Mouse (Mus musculus): Measurements from ENCODE around the gene Btn1a1. TPM values are rescaled to one million over a fixed set of nuclear protein-coding genes. Genes with fewer than 3 reads are reported as not detected.

The Btn1a1 gene
- polyA plus RNA-seq, 1 experiment from 2014 or later = 0.12 TPM

GRCm38 (mm10) chr13:23450398-23450797 lies 15.3 kb downstream of the Btn1a1 start:
- Histone ChIP-seq H3K4me2 (peak overlapping the region; percentile 71), H3K4me1 (peaks cover 5% of the 10 kb centered on the region; the same call in 1 of the 2 replicates), H3K9ac (peak overlapping the region; percentile 35), H3K27me3 (no peaks in the 10 kb centered on the region), H3K27ac (peak overlapping the region; percentile 62; the same call in 1 of the 2 replicates), H3K36me3 (no peaks in the 10 kb centered on the region), H3K9me3 (replicated peaks) (no peaks in the 10 kb centered on the region), H3K4me3 (replicated peaks) (peak overlapping the region; percentile 57)
- WGBS = under 1% methylated on average over 15 of the region's 15 CpGs
- no peak for ATAC-seq (replicated peaks; ENCODE audit: low FRiP score)

GRCm38 (mm10) chr13:23449235-23450095 lies 16.2 kb downstream of the Btn1a1 start:
- no peak for ATAC-seq (replicated peaks; ENCODE audit: low FRiP score)
- Histone ChIP-seq H3K4me1 (peaks cover 9% of the 10 kb centered on the region; the same call in 1 of the 2 replicates), H3K9me3 (replicated peaks) (no peaks in the 10 kb centered on the region), H3K4me3 (replicated peaks) (peak overlapping the region; percentile 57), H3K4me2 (peak overlapping the region; percentile 71), H3K9ac (peak overlapping the region; percentile 35), H3K36me3 (no peaks in the 10 kb centered on the region), H3K27me3 (no peaks in the 10 kb centered on the region), H3K27ac (peak overlapping the region; percentile 52)
- WGBS = 1% methylated on average over 24 of the region's 24 CpGs

- no peak for ATAC-seq (replicated peaks; ENCODE audit: low FRiP score)
- WGBS = 45% methylated on average over 3 of the region's 3 CpGs
- Histone ChIP-seq H3K9me3 (replicated peaks) (no peaks in the 10 kb centered on the region), H3K4me1 (peaks cover 12% of the 10 kb centered on the region; the same call in 1 of the 2 replicates), H3K4me3 (replicated peaks) (peak overlapping the region; percentile 57), H3K9ac (no peak overlapping the region), H3K36me3 (no peaks in the 10 kb centered on the region), H3K4me2 (peak overlapping the region; percentile 71), H3K27ac (peak overlapping the region; percentile 52; the same call in 1 of the 2 replicates), H3K27me3 (no peaks in the 10 kb centered on the region)
Observed at GRCm38 (mm10) chr13:23448758-23449157, 16.9 kb downstream of the Btn1a1 start.

- Histone ChIP-seq H3K9ac (peak overlapping the region; percentile 87), H3K4me3 (replicated peaks) (peak overlapping the region; percentile 78), H3K9me3 (replicated peaks) (no peaks in the 10 kb centered on the region), H3K4me2 (peak overlapping the region; percentile 78), H3K27ac (peak overlapping the region; percentile 100), H3K4me1 (peaks cover 12% of the 10 kb centered on the region; the same call in 1 of the 2 replicates), H3K27me3 (no peaks in the 10 kb centered on the region), H3K36me3 (no peaks in the 10 kb centered on the region)
- WGBS = under 1% methylated on average over 16 of the region's 16 CpGs
- peak; percentile 62 for ATAC-seq (replicated peaks; ENCODE audit: low FRiP score)
Observed at GRCm38 (mm10) chr13:23446498-23446952, 19.2 kb downstream of the Btn1a1 start.

GRCm38 (mm10) chr13:23445561-23446320 lies 20.0 kb downstream of the Btn1a1 start:
- H3K4me1 ChIP-seq = peaks cover 12% of the 10 kb centered on the region; the same call in 1 of the 2 replicates
- WGBS = under 1% methylated on average over 55 of the region's 55 CpGs
- H3K4me3 ChIP-seq (replicated peaks) = peak overlapping the region; percentile 78
- H3K4me2 ChIP-seq = peak overlapping the region; percentile 78
- peak; percentile 94 for ATAC-seq (replicated peaks; ENCODE audit: low FRiP score)
- peak overlapping the region; percentile 87 for H3K9ac ChIP-seq
- H3K27ac ChIP-seq = peak overlapping the region; percentile 100
- no peaks in the 10 kb centered on the region for H3K9me3 ChIP-seq (replicated peaks)
- H3K36me3 ChIP-seq = no peaks in the 10 kb centered on the region
- no peaks in the 10 kb centered on the region for H3K27me3 ChIP-seq

GRCm38 (mm10) chr13:23445156-23445555 lies 20.5 kb downstream of the Btn1a1 start:
- ATAC-seq (replicated peaks; ENCODE audit: low FRiP score) = peak; percentile 1; the same call in 1 of the 2 replicates
- Histone ChIP-seq H3K27ac (peak overlapping the region; percentile 100), H3K4me3 (replicated peaks) (peak overlapping the region; percentile 78), H3K9me3 (replicated peaks) (no peaks in the 10 kb centered on the region), H3K27me3 (no peaks in the 10 kb centered on the region), H3K36me3 (no peaks in the 10 kb centered on the region), H3K4me2 (peak overlapping the region; percentile 78), H3K9ac (peak overlapping the region; percentile 87), H3K4me1 (peaks cover 12% of the 10 kb centered on the region; the same call in 1 of the 2 replicates)
- 3% methylated on average over 10 of the region's 10 CpGs for WGBS

- H3K36me3 ChIP-seq = no peaks in the 10 kb centered on the region
- 75% methylated on average over 5 of the region's 5 CpGs for whole genome bisulfite sequencing
- H3K9me3 ChIP-seq (replicated peaks) = no peaks in the 10 kb centered on the region
- H3K9ac ChIP-seq = no peak overlapping the region
- no peaks in the 10 kb centered on the region for H3K27me3 ChIP-seq
- H3K27ac ChIP-seq = no peak overlapping the region
- H3K4me3 ChIP-seq (replicated peaks) = peak overlapping the region; percentile 78; the same call in 1 of the 2 replicates
- no peak for ATAC-seq (replicated peaks; ENCODE audit: low FRiP score)
- H3K4me1 ChIP-seq = peaks cover 12% of the 10 kb centered on the region; the same call in 1 of the 2 replicates
- peak overlapping the region; percentile 78 for H3K4me2 ChIP-seq
Observed at GRCm38 (mm10) chr13:23444451-23444850, 21.2 kb downstream of the Btn1a1 start.

GRCm38 (mm10) chr13:23439901-23440300 lies 25.8 kb downstream of the Btn1a1 start:
- 71% methylated on average over 10 of the region's 10 CpGs for WGBS
- no peak overlapping the region for H3K9ac ChIP-seq
- no peak for ATAC-seq (replicated peaks; ENCODE audit: low FRiP score)

GRCm38 (mm10) chr13:23438521-23438920 lies 27.2 kb downstream of the Btn1a1 start:
- Histone ChIP-seq H3K27ac (0 out of 2 replicates have a peak overlapping the region, but pooled peaks have one; percentile 67), H3K9ac (no peak overlapping the region), H3K9me3 (replicated peaks) (no peaks in the 10 kb centered on the region), H3K27me3 (no peaks in the 10 kb centered on the region), H3K4me2 (peak overlapping the region; percentile 72), H3K4me1 (peaks cover 21% of the 10 kb centered on the region), H3K36me3 (no peaks in the 10 kb centered on the region), H3K4me3 (replicated peaks) (peak overlapping the region; percentile 57)
- WGBS = under 1% methylated on average over 7 of the region's 7 CpGs
- ATAC-seq (replicated peaks; ENCODE audit: low FRiP score) = no peak; the same call in 1 of the 2 replicates

More at GRCm38 (mm10) chr13:23439901-23440300, 25.8 kb downstream of the Btn1a1 start:
- H3K27ac ChIP-seq = no peak overlapping the region
- no peak overlapping the region for H3K4me3 ChIP-seq (replicated peaks)
- no peaks in the 10 kb centered on the region for H3K27me3 ChIP-seq
- H3K36me3 ChIP-seq = no peaks in the 10 kb centered on the region
- H3K4me1 ChIP-seq = peaks cover 17% of the 10 kb centered on the region
- H3K4me2 ChIP-seq = no peak overlapping the region
- no peaks in the 10 kb centered on the region for H3K9me3 ChIP-seq (replicated peaks)

GRCm38 (mm10) chr13:23437908-23438307 lies 27.8 kb downstream of the Btn1a1 start:
- Histone ChIP-seq H3K27me3 (no peaks in the 10 kb centered on the region), H3K9me3 (replicated peaks) (no peaks in the 10 kb centered on the region), H3K9ac (peak overlapping the region; percentile 49), H3K36me3 (no peaks in the 10 kb centered on the region), H3K4me1 (peaks cover 24% of the 10 kb centered on the region), H3K4me3 (replicated peaks) (peak overlapping the region; percentile 57), H3K4me2 (peak overlapping the region; percentile 72), H3K27ac (peak overlapping the region; percentile 84; the same call in 1 of the 2 replicates)
- 0% methylated on average over 17 of the region's 17 CpGs for WGBS
- ATAC-seq (replicated peaks; ENCODE audit: low FRiP score) = peak; percentile 84

All from kidney, embryonic 15.5 days (tissue).